Mouse (Mus musculus) CH12F3 (cell line): ENCODE measurements around the gene Usp8.

ENCODE experiments used
- in situ Hi-C: fragments of 300-500 bp; cut with MboI; formaldehyde crosslinking; loops from 2 replicates; pipeline ENCODE4 v1.14.3; 2020; ENCODE audit warnings: low sequenced_read_pairs

Gene Usp8

DNA sequence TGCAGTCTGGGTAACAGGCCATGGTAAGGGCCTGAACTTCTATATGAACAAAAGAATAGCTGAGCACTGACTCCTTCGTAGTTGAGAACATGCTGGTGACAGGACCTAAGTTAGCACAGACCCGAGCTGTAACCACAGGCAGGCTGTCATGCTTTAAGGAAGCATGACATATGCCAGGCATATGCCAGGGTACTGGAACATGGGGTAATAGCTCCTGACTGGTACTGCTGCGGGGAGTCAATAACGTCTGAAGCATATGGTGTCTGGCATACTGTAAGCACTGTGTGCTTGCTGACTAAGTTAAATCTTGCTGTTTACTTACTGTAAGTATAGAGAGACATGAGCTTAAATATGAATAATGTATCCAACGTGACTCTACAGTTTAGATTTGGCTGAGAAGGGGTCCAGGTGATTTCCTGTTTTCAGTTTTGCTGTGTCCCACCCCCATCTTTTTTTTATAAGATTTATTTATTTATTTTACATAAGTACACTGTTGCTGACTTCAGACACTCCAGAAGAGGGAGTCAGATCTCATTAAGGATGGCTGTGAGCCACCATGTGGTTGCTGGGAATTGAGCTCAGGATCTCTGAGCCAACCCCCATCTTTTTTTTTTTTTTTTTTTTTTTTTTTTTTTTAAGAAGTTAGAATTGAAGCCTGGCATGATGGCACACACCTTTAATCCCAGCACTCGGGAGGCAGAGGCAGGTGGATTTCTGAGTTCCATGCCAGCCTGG is 28.4 kb downstream of the Usp8 start:
- in situ Hi-C loops: no loop called here

DNA sequence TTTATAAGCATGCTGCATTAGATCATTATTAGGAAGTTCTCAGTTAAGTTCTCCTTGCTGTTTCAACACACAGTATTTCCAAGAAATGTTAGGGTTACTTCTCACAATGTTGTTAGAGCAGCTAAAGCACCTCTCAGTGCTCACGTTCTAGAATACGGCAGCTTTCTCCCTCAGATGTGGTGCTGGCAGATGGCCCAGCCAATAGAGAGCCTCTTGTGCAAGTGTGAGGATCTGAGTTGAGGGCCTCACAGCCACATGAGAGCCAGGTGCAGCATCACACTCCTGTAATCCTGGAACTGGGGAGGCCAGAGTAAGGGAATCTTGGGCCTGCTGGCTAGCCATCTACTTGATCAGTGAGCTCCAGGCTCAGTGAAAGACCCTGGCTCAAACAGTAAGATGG is 33.2 kb downstream of the Usp8 start:
- in situ Hi-C loops: no loop called here

DNA sequence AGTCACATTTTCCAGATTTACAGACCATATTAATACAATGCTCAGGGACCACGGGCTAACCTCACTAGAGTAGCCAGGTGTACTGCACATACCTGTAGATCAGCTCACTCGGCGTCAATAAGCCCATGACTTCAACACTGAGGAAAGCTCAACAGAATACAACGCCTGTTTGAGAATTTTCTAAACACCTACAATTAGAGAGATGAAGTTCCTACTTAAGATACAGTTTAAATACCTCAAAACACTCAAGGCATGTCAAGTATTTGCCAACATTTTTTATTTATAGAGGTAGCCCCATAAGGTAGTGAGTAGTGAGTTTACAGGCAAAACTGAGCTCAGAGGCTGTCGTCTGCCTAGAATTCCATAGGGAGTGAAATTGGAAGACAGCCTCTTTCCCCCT is 36.3 kb downstream of the Usp8 start:
- in situ Hi-C loops: no loop called here

DNA sequence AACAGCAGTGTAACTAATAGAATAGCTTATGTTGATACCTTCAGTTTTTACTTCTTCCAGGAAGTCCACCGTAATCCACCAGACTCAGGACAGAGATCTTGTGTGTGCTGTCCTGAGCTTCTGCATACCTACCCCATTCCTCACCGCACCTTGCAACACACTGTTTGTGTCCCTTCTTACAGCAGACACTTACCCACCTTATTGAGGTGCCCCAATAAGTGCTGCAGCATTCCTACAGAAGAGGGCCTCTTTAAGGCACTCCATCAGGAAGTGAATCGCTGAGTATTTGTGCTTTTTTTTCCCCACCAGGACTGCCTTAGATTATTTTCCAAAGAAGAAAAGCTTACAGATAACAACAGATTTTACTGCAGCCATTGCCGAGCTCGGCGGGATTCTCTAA is 48.5 kb downstream of the Usp8 start:
- in situ Hi-C loops: no loop called here

DNA sequence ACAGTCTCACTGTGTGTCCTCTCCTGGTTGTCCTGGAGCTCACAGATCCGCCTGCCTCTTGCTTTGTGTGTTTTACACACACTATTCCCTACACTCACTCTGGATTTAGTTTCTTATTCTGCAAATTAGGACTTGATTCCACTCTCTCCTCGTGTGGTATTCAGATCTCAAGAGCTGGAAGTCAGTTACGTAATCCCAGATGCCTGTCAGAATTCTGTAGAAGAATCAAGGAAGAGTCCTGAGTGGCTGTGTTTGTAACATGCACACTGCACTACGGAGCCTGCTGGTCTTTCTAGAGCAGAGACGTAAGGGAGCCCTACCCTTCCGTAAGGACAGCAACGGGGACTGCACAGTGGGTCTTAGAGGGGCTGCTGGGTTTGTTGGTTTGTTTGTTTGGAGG is 52.2 kb downstream of the Usp8 start:
- in situ Hi-C loops: no loop called here

DNA sequence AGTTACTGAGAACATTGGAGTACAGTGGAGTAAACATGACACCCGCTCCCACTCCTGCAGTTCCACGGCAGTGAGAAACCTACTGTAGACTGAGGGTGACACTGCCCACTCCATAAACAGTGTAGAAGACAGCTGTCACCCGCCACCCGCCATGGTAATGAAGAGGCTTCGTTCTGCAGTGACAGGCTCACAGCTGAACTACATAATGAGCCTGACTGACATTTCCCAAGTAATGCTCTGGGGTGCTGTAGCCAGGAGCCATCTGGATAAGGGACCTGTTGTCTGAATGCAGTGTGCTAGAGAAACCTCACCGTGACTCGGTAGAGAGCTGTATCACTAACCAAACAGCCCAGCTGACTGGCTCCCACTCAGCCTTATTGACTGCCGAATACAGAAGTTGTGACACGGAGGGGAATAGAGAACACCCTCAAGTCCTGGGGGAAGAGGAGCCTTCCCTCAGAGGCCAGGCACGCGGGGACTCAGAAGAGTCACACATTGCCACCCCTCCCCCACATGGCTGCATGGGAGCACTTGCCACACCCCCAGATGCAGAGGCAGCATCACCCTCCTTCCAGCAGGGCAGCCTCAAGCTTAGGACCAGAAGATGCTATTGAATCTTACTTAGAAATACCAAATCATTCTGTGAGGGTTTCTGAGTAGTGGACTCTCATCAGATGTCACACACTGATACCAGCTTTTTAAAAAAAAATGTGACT is 58.9 kb downstream of the Usp8 start:
- in situ Hi-C loops: no loop called here

DNA sequence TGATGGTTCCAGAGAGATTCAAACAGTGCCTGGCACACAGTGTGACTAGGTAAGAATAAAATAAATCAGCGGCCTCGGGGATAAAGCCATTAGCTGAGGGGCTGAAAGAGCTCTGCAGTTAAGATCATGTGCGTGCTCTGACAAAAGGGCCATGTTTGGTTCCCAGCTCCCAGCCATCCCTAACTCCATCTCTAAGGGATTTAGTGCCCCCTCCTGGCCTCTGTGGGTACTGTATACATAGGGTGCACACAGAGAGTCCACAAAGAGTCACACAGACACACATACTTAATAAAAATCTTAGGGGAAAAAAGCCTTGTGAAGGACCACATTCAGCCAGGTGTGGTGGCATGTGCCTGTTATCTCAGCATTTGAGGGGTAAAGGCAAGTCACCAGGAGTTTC is 60.5 kb downstream of the Usp8 start:
- in situ Hi-C loops: no loop called here

DNA sequence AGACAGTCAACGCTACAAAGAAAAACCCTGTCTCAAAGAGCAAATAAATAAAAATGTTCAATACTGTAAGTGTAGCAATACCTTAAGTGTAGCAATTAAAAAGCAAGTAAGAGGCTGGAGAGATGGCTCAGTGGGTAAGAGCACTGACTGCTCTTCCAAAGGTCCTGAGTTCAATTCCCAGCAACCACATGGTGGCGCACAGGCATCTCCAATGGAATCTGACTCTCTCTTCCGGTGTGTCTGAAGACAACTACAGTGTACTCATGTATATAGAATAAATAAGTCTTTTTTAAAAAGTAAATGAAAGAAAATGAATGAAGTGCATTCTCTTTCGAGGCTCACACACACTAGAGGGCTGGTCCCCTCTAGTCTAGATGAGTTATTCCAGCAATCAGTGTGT is 61.1 kb downstream of the Usp8 start:
- in situ Hi-C loops: no loop called here

DNA sequence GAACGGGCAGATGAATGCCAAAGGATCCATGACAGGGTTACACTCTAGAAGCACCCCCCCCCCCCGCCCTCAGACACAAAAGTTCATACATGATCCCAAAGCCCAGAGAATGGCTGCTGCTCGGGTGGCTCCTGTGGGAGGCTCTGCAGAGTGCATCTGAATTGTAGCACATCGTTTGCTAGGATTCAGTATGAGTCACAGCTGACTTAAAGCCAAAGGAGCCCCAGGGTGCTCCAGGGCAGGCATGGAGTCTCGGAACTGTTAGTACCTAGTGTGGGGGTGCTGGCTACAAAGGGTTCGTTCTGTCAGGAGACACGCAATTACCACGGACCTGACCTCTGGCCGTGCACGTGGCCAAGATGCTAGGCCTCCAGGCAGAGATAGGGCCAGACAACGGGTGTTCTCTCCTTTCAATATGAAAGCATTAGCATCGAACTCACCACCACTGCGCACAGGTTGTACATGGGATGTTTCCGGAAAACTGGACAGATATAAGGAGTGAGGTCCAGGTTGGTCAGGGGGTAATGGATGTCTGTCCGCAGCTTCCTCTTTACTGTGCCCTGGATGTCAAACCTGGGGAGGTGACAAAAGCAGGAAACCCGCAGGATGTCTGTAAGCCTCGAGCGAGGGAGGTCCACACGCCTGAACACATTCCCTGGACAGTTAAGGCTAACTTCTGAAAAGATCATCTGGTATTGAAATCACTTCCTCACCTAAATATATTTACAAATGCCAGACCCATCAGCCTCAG is 62.5 kb downstream of the Usp8 start:
- in situ Hi-C loops: no loop called here

DNA sequence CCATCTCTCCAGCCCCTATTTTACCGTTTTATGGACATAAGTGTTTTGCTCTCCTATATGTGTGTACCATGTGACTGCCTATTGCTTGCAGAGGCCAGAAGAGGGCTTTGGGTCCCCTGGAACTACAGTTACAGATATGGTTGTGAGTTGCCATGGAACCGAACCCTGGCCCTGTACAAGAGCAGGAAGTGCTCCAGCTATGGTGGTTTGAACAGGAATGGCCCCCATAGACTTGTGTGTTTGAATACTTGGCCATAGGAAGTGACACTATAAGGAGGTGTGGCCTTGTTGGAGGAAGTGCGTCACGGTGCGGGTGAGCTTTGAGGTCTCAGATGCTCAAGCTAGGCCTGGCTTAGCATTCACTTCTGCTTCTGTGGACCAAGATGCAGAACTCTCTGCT is 65.1 kb downstream of the Usp8 start:
- in situ Hi-C loops: no loop called here

DNA sequence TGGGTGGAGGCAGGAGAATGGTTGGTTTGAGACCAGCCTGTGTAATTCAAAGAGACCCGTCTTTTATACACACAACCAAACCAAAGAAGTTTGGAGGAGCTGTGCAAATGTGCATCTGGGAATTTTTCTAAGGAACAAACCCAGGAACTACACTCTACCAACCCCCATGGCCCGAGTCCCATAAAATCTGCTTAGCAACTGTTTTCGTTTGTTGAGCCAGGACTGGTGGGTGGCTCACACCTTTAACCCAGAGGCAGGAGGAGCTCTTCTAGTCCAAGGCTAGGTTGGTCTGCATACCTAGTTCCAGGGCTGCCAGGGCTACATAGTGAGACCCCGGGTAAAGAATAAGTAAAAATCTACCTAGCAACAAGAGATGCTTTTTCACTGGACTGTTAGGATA is 68.8 kb downstream of the Usp8 start:
- in situ Hi-C loops: no loop called here

DNA sequence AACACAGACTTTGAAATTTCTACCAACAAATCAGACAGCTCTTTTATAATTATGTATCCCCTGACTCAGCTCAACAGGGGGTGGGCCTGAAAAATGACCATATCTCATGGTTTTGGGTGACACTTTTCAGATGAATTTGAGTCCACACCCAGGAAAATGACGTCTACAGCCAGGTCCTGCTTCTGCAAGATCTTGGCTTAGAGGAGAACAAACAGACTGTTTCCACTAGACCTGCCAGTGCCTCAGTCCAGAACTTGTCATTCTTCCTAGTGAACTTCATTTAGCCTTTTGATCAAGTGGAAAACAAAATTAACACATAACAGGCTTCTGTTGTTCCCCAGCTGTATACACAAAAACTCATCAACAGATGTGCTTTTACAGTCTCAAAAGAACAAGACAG is 69.3 kb downstream of the Usp8 start:
- in situ Hi-C loops: no loop called here

DNA sequence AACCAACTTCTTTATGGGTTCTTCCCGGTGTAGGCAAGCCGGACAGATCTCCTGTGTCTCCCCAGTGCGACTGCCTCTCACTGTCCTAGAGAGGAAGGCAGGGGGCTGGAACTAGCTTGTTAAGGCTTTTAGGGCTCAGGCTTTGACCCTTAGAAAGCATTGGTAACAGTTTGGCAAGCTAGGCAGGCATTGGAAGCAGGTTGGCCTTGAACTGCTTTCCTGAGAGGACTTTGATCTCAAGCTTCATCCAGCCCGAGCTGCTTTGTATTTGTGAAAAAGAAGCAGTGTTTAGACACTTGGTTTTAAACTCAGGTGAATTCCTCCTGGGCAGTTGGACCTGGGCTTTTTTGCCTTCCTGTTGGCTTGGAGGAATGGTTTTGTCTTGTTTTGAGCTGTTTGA is 71.7 kb downstream of the Usp8 start:
- in situ Hi-C loops: no loop called here

DNA sequence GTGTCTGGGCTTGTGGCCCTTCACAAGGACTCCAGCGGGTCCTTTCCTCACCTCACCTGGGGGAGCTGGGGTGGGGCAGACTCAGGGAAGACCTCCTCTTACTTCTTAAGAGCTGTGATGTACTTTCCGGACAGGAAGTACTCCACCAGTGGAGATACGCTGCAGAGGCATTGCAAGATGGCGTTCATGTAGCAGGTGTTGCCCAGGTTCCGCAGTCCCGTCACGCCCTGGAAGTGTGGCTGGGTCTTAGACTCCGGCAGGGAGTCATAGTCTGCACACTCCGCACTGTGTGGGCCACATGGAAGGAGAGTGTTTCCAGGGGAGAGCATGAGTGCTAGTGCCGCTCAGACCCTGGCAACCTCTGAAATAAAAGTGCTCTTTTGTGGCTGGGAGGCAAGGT is 73.2 kb downstream of the Usp8 start:
- in situ Hi-C loops: no loop called here

DNA sequence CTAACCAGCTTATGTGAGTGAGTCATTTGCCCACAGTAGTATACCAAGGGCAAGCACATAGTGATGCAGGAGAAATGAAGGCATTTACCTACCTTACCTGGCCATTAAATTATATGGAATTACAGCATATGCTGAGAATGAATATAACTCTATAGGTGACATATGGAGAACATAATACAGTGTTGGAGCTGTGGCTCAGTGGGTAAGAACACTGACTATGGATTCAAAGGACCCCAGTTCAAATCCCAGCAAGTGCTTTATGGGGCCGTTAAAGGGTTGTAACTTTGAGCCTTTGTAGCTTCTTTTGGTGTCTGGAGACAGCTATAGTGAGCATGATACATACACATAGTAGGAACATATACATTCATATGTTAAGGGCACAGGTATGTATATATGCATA is 74.3 kb downstream of the Usp8 start:
- in situ Hi-C loops: no loop called here

DNA sequence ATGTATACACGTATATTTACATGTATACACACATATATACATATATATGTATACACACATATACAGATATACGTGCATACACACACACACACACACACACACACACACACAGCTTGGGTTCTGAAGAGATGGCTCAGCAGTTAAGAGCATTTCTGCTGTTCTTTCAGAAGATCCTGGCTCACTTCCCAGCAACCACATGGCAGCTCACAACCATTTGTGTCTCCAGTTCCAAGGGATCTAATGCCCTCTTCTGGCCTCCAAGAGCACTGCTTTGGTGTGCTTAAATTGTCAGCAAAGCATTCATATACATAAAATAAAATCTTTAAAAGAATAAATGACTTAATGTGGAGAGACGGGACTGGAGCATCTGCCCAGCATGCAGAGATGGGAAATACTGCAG is 75.3 kb downstream of the Usp8 start:
- in situ Hi-C loops: no loop called here

DNA sequence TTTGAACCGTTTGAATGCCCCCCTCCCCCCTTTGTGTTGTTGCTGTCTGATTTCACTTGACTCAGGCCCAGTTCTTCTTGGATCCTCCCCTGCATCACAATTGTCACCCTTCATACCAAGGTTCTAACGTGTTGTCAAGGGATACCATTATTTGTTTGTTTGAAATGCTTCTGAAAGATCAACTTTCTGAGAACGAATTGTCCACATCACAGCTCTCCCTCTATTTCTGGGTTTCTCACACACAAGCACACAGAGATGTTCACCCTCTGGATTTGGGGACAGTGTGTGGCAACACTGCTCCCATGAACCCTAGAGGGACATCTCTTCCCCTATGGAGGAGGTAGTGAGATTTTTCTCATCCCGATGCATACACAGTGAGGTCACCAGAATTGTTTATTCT is 76.2 kb downstream of the Usp8 start, which contains the start of gene Usp50:
Usp50 (minus strand) TSS at position 101 of the 400 bp plus-strand sequence.
- in situ Hi-C loops: no loop called here

DNA sequence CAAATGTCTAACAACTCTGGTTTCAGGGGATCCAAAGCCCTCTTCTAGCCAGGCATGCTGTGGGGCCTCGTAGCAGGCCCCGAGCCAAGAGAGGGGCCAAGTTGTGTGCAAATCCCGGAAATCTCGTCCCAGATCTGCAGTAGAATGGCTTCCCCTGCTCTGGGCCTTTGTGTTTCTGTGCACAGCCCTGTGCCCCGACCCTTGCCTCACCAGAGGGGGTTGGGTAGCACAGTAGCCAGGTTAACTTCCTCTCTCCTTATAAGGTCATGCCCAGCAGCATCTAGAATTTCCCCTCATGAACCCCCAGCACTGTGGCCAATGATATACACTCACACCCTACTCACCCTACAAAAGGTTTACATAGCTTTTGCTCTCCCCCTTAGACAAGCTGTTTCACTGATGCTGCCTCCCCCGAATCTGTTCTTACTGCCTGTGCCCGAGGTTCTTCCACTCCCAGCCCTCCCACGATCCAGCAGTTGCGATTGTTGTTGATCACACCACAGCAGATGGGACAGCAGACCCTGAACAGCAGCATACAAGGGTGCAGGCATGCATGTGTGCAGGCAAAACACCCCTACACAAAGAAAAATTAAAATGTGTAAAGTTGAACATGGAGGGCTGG is 80.7 kb downstream of the Usp8 start:
- in situ Hi-C loops: no loop called here

DNA sequence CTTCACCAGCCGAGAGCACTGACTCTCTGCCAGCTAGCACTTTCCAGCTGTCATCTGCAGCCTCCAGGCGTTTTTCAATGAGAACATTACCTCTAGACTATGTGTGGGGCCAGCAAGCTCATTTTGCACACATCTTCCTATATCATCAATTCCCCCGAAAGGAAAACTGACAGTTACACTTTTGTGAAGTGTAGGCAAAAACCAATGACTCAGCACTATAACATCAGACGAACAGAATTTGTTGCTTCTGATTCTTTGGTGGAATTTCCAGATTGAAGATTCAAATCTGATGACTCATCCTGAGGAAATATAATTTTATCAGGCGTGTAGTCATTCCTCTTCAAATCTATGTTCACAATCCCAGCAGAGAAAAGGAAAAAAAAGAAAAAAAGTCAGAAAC is 85.5 kb downstream of the Usp8 start:
- in situ Hi-C loops: no loop called here

DNA sequence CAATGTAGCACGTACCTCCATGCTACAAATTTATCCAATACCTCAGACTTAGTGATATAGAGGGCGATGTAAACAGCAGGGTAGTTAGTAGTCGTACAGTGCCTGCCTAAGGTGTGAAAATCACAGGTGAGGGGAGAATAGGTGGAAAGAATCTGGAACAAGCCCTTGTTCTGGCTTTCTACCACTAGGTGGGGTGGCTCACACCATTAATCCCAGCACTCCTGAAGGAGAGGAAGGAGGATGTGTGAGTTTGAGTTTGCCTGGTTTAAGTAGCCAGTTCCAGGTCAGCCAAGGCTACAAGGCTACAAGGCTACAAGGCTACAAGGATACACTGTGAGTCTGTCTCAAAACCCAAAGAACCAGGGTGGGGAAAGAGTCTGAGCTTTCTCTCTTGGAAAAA is 88.6 kb downstream of the Usp8 start:
- in situ Hi-C loops: no loop called here

DNA sequence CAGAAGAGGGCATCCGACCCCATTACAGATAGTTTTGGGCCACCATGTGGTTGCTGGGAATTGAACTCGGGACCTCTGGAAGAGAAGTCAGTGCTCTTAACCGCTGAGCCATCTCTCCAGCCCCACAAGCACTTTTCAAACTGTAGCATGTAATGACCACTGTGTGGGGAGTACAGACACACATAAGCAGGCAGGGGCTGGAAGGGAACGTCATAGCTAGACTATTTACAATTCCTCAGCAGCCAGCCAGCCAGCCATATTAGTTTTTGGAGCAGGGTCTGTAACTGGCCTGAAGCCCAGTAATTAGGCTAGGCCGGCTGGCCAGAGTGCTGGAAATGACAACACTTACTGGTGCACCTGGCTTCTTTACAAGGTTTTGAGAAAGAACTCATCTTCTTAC is 91.3 kb downstream of the Usp8 start:
- in situ Hi-C loops: no loop called here

DNA sequence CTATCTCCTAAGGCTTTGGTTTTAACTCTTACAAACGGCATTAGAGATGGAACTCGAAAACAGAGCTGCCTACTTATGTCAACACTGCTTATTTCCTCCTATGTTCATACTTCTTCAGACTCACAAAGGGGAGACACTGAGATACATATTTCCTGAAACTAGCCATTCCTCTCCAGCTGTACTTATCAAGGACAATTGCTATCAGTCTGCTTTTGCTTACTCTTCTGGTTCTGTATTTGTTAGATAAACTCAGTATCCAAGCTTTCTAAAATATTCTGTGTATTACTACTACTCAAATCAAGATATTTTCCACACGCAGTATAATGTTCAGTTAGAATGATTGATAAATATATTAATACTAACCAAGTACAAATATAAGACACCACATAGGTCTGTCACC is 94.9 kb downstream of the Usp8 start:
- in situ Hi-C loops: no loop called here
